Mouse (Mus musculus): Measurements from ENCODE around the gene Lrch1. TPM values are rescaled to one million over a fixed set of nuclear protein-coding genes. Genes with fewer than 3 reads are reported as not detected.

Gene Lrch1
- polyA plus RNA-seq, 1 experiment from 2014 or later, result 8.2 TPM

DNA sequence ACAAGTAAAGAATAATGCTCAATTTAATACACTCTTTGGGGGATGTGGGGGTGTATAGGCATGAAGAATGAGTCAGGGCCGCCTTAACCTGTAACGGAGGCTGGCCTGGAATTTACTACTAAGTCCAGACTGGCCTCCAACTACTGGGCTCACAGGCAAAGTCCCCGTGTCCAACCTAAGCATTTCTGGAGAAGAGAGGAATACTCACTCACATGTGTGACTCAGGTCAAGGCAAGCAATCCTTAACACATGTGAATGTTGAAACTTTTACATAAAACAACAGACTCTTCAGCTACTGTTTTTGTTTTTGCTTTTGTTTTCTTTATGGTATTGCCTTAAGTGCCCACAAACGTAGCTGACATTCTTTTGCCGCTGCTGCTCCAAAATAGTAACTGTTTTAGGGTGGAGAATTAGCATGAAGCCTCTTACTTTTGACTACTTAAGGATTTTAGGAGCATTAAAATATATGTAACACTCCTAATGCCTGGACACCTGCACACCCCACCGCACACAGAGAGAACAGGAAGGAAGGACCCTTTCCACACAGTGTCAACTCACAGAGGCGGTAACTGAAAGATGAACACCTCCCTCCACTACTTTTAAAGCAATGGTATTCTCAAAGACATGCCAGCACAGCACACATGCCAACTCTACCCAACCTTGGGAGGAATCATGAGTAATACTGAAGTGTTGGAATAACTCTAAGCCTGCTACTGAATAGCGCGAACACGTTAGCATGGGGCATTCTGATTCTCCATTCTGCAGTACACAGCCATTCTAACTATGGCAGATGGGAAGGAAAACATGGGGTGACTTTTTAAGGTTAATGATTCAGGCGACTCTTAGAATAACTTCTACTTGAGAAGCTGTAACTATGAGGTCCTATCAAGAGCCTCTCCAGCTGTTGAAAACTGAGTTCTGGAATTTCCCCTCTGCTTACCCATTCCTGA lies 2.1 kb downstream of the Lrch1 start:
- ATAC-seq (ENCODE audit: low FRiP score, low read depth), result no peak
- Histone ChIP-seq H3K4me2 (replicated peaks) (peak overlapping the region; percentile 65), H3K4me3 (peak overlapping the region; percentile 78), H3K36me3 (no peaks in the 10 kb centered on the region), H3K27me3 (no peaks in the 10 kb centered on the region), H3K9ac (replicated peaks) (no peak overlapping the region), H3K9me3 (no peaks in the 10 kb centered on the region), H3K27ac (replicated peaks) (no peak overlapping the region), H3K4me1 (peaks cover 12% of the 10 kb centered on the region)
- 89% methylated on average over 11 of the region's 11 CpGs for WGBS

DNA sequence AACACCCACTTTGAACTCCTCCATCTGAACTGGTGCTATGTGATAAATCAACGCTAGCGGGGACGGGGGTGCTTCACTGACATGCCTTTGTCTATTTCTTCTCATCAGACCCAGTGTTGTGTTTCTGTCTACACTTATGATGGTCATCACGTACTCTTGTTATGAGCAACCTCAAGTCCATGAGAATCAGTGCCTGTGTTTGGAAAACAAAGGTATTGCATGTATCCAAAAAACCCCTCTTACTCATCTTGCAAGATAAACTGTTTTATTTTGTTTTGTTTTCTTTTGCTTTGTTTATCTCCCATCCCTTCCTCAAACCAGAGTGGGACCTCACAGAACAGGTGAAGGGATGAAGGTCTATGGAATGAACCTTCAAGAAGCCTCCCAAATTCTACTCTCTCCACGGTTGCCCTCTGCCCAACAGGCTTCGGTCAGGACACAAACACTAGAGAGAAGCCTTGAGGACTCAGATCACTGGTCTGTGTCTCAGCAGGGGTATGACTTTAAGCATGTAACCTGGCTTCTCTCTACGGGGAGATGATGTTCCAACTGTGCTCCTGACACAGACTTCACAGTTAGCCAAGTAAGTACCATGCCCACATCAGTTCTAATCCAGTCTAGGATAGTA lies 3.4 kb downstream of the Lrch1 start:
- no peaks in the 10 kb centered on the region for H3K36me3 ChIP-seq
- H3K4me3 ChIP-seq, result no peak overlapping the region
- H3K4me2 ChIP-seq (replicated peaks), result no peak overlapping the region
- H3K9ac ChIP-seq (replicated peaks), result no peak overlapping the region
- no peak for ATAC-seq (ENCODE audit: low FRiP score, low read depth)
- H3K9me3 ChIP-seq, result no peaks in the 10 kb centered on the region
- H3K27ac ChIP-seq (replicated peaks), result no peak overlapping the region
- no peaks in the 10 kb centered on the region for H3K27me3 ChIP-seq
- 93% methylated on average over 7 of the region's 7 CpGs for WGBS
- H3K4me1 ChIP-seq, result peaks cover 12% of the 10 kb centered on the region

DNA sequence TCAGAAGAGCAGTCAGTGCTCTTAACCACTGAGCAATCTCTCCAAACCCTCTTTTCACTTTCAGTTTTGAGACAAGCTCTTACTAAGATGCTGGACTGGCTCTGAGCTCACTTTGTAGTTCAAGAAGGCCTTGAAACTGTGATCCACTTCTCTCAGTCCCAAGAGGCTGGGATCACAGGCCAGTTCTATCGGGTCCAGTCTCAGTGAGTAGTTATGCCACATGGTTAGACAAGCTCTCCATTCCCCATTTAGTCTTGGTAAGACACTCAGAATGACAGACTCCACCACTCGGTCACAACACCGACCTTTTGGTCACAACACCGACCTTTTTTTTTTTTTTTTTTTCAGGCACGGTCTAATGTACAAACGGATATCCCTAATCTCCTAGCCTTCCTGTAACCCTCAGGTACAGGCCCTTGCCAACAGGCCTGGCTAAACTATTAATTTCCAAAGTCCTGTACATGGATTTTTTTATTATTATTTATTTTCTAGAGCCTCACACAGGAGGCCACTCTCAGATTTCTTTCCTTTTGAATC lies 4.0 kb downstream of the Lrch1 start:
- Histone ChIP-seq H3K27me3 (no peaks in the 10 kb centered on the region), H3K27ac (replicated peaks) (no peak overlapping the region), H3K4me1 (peaks cover 12% of the 10 kb centered on the region), H3K36me3 (no peaks in the 10 kb centered on the region), H3K9me3 (no peaks in the 10 kb centered on the region), H3K4me3 (no peak overlapping the region), H3K9ac (replicated peaks) (no peak overlapping the region), H3K4me2 (replicated peaks) (no peak overlapping the region)
- ATAC-seq (ENCODE audit: low FRiP score, low read depth), result no peak
- WGBS, result 92% methylated on average over 6 of the region's 6 CpGs

DNA sequence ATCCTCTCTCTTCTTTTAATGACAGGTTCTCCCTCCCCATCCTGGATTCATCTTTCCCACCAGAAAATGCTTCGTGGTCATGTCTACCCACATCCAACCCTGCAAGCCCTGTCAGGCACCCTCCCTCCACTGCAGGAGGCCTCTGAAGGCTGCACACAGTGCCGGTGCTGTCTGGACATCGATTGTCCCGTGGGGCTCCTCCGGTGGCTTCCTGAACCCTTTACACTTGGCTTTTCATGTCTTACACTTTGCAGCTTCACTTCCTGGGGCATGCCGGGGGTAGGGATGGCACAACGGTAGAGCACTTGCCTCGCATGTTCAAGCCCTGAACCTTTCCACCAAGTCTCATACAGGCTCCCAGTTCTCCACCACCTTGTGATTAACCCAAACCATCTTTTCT lies 4.7 kb downstream of the Lrch1 start:
- 80% methylated on average over 8 of the region's 8 CpGs for WGBS

DNA sequence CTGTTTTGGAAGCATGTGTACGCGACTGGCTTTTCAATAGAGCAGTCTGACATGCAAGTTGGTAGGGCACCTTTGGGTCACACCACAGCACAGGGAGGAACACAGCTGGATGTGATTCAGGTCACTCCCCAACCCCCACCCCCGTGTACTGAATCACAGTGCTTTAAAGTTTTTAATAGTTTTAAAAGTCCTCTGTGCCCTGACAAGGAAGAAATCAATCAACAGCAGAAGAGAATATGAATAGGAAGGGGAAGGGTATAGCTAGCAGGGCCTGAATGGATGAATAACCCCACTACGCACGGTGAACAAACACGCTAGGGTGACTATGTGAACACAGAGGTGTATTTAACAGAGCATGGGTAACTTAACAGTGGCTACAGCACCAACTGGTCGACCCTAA lies 6.1 kb downstream of the Lrch1 start:
- H3K4me3 ChIP-seq, result no peak overlapping the region
- H3K4me1 ChIP-seq, result peaks cover 11% of the 10 kb centered on the region
- ATAC-seq (ENCODE audit: low FRiP score, low read depth), result no peak
- H3K36me3 ChIP-seq, result no peaks in the 10 kb centered on the region
- H3K27me3 ChIP-seq, result no peaks in the 10 kb centered on the region
- H3K4me2 ChIP-seq (replicated peaks), result no peak overlapping the region
- H3K27ac ChIP-seq (replicated peaks), result no peak overlapping the region
- no peaks in the 10 kb centered on the region for H3K9me3 ChIP-seq
- WGBS, result 84% methylated on average over 7 of the region's 7 CpGs
- H3K9ac ChIP-seq (replicated peaks), result no peak overlapping the region

More for the DNA sequence above, 4.7 kb downstream of the Lrch1 start:
- Histone ChIP-seq H3K36me3 (no peaks in the 10 kb centered on the region), H3K9ac (replicated peaks) (no peak overlapping the region), H3K9me3 (no peaks in the 10 kb centered on the region), H3K27ac (replicated peaks) (no peak overlapping the region), H3K4me2 (replicated peaks) (no peak overlapping the region), H3K4me3 (no peak overlapping the region), H3K27me3 (no peaks in the 10 kb centered on the region), H3K4me1 (peaks cover 12% of the 10 kb centered on the region)
- no peak for ATAC-seq (ENCODE audit: low FRiP score, low read depth)

DNA sequence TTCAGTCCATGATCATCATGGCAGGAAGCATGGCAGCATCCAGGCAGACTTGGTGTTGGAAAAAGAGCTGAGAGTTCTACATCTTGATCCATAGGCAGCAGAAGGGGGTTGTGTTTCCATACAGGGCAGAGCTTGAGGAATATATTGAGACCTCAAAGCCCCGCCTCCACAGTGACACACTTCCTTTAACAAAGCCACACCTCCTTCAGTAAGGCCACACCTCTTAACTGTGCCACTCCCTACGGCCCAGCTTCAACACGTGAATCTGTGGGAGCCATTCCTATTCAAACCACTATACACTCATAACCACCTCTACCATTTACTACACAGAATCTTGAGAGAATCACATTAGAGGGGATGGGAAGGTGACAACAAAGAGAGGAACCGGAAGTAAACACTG lies 6.9 kb downstream of the Lrch1 start:
- H3K9ac ChIP-seq (replicated peaks), result no peak overlapping the region
- no peak overlapping the region for H3K4me3 ChIP-seq
- H3K4me1 ChIP-seq, result 0 out of 2 replicates have a peak, but pooled peaks cover 3% of the 10 kb centered on the region
- H3K4me2 ChIP-seq (replicated peaks), result no peak overlapping the region
- H3K27ac ChIP-seq (replicated peaks), result no peak overlapping the region
- H3K36me3 ChIP-seq, result no peaks in the 10 kb centered on the region
- no peak for ATAC-seq (ENCODE audit: low FRiP score, low read depth)
- no peaks in the 10 kb centered on the region for H3K27me3 ChIP-seq
- H3K9me3 ChIP-seq, result no peaks in the 10 kb centered on the region
- 88% methylated on average over 4 of the region's 4 CpGs for WGBS

DNA sequence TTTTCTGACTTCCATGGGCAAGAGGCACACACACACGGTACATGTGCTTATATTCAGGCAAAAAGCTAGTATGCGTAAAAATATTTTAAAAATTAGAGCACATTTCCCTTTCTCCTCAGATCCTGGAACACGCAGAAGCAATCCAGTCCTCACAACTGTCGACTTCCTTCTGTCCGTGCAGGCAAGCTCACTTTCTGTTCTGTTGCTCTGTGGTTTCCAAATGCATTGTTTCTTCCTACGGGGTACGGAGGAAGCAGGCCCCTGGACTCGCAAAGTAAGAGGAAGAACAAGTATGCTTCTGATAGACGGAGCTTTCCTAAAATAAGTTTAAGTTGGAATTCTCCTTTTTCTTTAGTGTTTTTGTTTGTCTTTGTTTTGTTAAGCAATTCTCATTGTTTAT lies 8.3 kb downstream of the Lrch1 start:
- Histone ChIP-seq H3K36me3 (no peaks in the 10 kb centered on the region), H3K9ac (replicated peaks) (no peak overlapping the region), H3K27me3 (no peaks in the 10 kb centered on the region), H3K9me3 (no peaks in the 10 kb centered on the region), H3K4me1 (no peaks in the 10 kb centered on the region), H3K4me2 (replicated peaks) (no peak overlapping the region), H3K27ac (replicated peaks) (no peak overlapping the region; the same call in 1 of the 2 replicates), H3K4me3 (no peak overlapping the region)
- 55% methylated on average over 9 of the region's 9 CpGs for WGBS
- ATAC-seq (ENCODE audit: low FRiP score, low read depth), result no peak

DNA sequence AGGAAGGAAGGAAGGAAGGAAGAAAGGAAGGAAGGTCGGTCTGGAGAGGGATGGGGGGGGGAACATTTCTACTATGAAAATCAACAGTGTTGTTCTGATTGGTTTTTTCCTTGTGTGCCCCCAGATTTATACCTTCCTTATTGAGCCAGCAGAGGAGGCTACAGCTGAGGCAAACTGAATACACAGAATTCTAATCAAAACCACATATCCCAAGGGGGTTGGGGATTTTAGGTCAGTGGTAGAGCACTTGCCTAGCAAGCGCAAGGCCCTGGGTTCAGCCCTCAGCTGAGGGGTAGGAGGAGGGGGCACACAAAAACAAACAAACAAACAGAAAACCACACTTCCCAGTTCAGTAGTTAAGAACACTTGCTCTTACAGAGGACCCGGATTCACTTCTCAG lies 8.8 kb downstream of the Lrch1 start:
- Histone ChIP-seq H3K4me1 (no peaks in the 10 kb centered on the region), H3K27ac (replicated peaks) (no peak overlapping the region; the same call in 1 of the 2 replicates), H3K36me3 (no peaks in the 10 kb centered on the region), H3K4me3 (no peak overlapping the region), H3K9ac (replicated peaks) (no peak overlapping the region), H3K9me3 (no peaks in the 10 kb centered on the region), H3K4me2 (replicated peaks) (no peak overlapping the region), H3K27me3 (no peaks in the 10 kb centered on the region)
- WGBS, result 76% methylated on average over 3 of the region's 3 CpGs
- no peak for ATAC-seq (ENCODE audit: low FRiP score, low read depth)

- no peak for ATAC-seq (ENCODE audit: low FRiP score, low read depth)
- Histone ChIP-seq H3K9me3 (no peaks in the 10 kb centered on the region), H3K36me3 (no peaks in the 10 kb centered on the region), H3K4me3 (no peak overlapping the region), H3K9ac (replicated peaks) (no peak overlapping the region), H3K4me2 (replicated peaks) (no peak overlapping the region), H3K27me3 (no peaks in the 10 kb centered on the region), H3K27ac (replicated peaks) (no peak overlapping the region), H3K4me1 (no peaks in the 10 kb centered on the region)
- WGBS, result 96% methylated on average over 2 of the region's 2 CpGs
Observed at GRCm38 (mm10) chr14:74936557-74937261, 11.0 kb downstream of the Lrch1 start.

DNA sequence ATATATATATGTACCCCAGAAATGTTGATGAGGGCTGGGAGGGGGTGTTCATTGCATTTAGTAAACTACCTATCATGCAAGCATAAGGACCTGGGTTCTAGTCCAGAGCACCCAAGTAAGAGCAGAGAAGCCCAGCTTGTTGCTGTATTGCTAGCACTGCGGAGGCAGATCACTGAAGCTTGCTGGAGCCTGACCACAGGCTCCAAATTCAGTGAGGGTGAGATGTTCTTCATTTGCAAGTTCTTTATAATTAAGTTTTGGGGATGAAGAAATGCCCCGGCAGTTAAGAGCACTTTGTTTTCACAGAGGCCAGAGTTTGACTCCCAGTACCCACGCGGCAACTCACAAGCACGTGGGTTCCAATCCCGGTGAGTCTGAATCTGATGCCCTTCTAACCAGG lies 12.6 kb downstream of the Lrch1 start:
- no peaks in the 10 kb centered on the region for H3K9me3 ChIP-seq
- no peak for ATAC-seq (ENCODE audit: low FRiP score, low read depth)
- 91% methylated on average over 6 of the region's 6 CpGs for WGBS

DNA sequence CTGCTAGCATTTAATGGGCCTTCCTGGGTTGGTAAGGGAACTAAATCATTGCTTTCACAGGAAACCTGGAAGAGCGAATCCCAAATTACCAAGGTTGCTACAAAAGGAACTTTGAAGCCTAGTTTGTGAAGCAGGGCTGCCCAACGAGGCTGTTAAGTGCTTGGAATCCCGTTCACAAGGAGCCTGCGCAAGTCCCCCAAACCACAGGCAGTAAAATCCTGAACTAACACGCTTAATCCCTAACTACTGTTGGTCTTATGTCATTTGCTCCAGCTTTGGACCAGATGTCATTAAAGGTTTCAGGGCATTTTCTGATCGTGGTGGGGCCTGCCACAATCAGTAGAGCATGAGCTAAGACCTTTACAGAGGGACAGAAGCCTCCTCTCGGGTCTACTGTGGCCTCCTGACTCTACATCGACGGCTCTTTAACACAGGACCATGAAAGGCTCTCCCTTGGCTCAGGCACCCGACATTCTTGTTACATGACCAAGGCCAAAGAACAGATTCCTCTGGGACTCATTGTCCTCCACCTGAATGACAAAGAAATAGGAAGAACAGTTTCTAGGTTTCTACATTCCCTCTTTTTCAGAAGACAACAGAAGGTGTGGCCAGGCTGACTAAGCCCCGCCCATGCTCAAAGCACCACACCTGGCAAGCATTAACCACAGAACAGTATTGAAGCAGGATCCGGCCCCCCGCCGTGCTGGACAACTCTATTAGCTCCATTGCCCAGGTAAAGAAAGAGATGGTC lies 13.5 kb downstream of the Lrch1 start:
- H3K4me3 ChIP-seq, result no peak overlapping the region
- H3K27me3 ChIP-seq, result no peaks in the 10 kb centered on the region
- no peaks in the 10 kb centered on the region for H3K4me1 ChIP-seq
- H3K27ac ChIP-seq (replicated peaks), result no peak overlapping the region
- WGBS, result 87% methylated on average over 14 of the region's 14 CpGs
- no peaks in the 10 kb centered on the region for H3K9me3 ChIP-seq
- no peak for ATAC-seq (ENCODE audit: low FRiP score, low read depth)
- H3K36me3 ChIP-seq, result no peaks in the 10 kb centered on the region
- no peak overlapping the region for H3K4me2 ChIP-seq (replicated peaks)
- H3K9ac ChIP-seq (replicated peaks), result no peak overlapping the region

More for the DNA sequence above, 12.6 kb downstream of the Lrch1 start:
- Histone ChIP-seq H3K9ac (replicated peaks) (no peak overlapping the region), H3K4me2 (replicated peaks) (no peak overlapping the region), H3K4me3 (no peak overlapping the region), H3K4me1 (no peaks in the 10 kb centered on the region), H3K36me3 (no peaks in the 10 kb centered on the region), H3K27ac (replicated peaks) (no peak overlapping the region), H3K27me3 (no peaks in the 10 kb centered on the region)
